Mouse (Mus musculus): ENCODE results near the gene D130052B06Rik.

DNA sequence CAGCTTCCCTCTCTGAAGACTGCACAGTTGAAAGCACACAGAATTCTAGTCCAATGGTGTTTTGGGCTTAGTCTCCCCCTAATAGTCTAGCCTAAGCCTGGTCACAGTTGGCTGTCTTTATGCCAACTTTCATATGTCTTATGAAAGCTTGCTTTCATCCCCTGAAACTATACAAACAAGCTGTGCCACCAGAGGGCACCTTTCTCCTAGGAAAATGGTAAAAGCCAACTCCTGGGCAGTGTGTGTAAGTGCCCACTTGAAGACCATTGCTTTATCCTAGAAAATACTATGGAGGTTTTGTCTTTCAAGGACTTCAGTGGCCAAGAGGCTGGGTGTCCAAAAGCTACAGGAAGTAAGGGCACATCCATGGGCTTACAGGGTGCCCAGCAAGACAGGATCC lies 28.7 kb upstream of the D130052B06Rik start:
- no peak for TF ChIP-seq CTCF (IDR thresholded peaks at IDR 0.05; ENCODE audit: control insufficient read depth, insufficient read depth, insufficient replicate concordance, low read depth, low read length)
- no peak for TF ChIP-seq POLR2A (IDR thresholded peaks at IDR 0.05; ENCODE audit: control insufficient read depth, low read depth, low read length)
